Mouse (Mus musculus) spleen, adult 12 weeks (tissue): Measurements from ENCODE around the gene Tsc1.

ENCODE experiments used
- DNase-seq: peaks from one replicate; pipeline ENCODE4 v3.0.0; 2022; ENCODE audit warnings: low spot score

The Tsc1 gene

DNA sequence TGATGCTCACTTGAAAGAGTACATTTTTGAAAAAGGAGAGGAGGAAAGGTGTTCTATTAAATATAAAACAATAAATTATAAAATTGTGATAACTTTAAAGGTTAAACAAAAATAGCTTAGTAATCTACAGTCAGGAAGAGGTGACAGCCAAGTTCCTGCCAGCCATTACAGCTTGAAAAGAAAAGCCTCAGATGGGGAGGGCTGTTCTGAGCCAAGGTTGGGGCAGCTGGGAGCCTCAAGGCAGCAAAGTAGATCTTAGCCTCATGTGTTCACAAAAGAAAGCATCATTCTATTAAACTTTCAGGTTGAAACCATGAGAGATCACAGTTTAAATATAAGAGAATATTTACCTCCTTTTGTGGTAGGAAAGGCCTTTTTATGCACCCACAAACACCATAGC lies 89.6 kb downstream of the Tsc1 start:
- no peak for DNase-seq

DNA sequence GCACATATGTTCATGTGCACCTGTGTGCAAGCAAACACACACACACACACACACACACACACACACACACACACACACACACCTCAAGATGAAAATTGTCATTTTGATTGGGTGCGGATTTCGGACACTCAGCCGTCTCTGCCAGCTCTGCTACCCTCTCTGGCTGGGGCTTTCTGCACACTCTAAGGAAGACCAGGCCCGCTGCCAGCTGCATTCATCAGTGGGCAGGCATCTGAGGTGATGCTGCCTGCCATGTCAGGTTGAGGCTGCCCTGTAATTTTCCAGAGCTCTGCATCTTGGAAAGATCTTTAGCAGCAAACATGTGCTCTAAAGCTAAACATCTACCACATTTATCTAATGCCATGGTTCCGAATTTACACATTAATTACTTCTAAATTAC lies 96.1 kb downstream of the Tsc1 start:
- no peak for DNase-seq

DNA sequence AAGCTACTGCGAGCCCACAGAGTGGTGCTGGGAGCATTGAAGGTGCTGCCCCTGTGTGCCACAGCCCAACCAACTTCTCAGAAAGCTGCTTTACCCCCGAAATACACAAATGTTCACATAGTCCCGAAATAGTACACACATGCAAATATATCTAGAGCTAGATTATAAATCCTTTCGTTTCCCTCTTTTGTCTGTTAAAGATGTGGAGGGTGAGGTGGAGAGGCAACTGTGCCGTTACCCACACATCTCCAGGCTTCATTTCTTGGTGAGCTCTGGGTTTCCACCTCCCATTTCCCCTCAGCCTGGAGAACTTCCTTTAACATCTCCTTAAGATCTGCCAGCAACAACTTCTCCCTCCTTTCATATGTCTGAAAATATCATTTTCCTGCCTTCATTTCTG lies 99.1 kb downstream of the Tsc1 start:
- no peak for DNase-seq
